Mouse (Mus musculus) lung, postnatal 25 days (tissue): Measurements from ENCODE around the gene Med1.

Experiments used
- DNase-seq: peaks from one replicate; pipeline ENCODE4 v3.0.0; 2022; ENCODE audit warnings: low spot score

Med1 gene

GRCm38 (mm10) chr11:98149304-98149750 lies 43.8 kb downstream of the Med1 start:
- DNase-seq: peak; percentile 94

DNA sequence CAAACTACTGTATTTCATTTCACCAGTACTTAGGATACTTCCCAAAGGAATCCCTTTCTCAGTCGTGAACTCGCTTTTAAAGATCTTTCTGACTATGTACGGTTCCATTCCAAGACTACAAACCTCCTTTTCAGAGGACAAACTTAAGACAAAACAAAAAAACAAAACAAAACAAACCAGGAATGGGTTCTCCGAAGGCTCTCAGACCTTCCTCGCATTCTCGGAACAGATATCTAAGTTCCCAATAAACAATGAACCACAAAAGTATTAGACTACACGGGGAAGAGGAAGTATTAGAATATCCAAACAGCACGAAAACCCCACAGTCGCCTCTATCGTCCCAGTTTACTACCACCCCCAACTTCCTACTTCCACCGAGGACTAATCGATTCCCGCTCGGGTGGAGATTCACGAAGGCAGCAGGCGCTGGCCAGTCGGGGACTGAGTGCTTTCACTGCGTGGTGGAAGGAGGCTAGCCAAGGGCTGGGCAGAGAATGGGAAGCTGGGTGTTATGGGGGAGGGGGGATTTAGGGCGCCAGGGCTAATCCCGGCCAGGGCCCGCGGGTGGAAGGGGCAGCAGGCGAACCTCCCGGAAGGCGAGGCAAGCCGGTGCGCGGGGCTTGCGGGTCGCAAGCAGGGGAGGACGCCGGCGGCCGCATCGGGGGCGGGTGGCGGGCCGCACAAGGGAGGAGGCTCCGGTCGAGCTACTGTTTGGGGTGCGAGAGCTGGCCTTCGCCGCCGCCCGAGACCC lies 44.4 kb downstream of the Med1 start:
- DNase-seq: peak; percentile 23

DNA sequence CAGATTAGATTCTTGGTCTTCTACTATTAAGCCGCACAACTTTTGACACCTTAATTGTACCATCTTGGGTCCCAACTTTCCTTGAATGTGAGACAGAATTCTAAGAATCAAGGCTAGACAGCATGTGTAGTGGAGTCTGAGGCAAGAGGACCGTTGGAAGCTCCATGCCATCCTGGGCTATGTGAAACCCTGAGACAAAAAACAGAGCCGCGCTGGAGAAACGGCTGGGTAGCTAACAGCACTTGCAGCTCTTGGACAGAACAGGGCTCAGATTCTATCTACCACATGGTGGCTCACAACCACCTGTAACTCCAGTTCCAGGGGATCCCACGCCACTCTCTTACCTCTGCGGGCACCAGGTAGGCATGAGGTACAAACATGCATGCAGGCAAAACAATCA lies 47.2 kb downstream of the Med1 start:
- DNase-seq: no peak

- no peak for DNase-seq
Observed at GRCm38 (mm10) chr11:98142545-98142944, 50.5 kb downstream of the Med1 start.

- DNase-seq: no peak
Observed at GRCm38 (mm10) chr11:98138894-98139293, 54.2 kb downstream of the Med1 start.

- no peak for DNase-seq
Observed at GRCm38 (mm10) chr11:98137836-98138235, 55.3 kb downstream of the Med1 start.

DNA sequence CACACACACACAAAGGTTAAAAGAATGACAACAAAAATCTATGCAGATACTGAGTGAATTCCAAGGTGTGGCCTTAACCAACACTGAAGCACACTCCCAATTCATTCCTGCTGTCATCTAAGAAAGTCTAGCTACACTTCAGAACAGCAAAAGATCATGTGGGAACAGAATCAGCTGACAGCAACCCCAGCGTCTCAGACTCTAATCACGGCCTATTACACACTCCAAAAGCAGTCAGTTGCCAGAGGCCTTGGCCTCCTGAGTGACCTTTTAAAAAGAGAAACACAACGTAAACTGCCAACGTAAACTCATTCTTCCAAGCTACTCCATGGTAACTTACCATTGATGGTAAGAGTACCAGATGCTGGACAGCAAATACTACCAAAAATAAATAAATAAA lies 58.1 kb downstream of the Med1 start:
- DNase-seq: no peak

DNA sequence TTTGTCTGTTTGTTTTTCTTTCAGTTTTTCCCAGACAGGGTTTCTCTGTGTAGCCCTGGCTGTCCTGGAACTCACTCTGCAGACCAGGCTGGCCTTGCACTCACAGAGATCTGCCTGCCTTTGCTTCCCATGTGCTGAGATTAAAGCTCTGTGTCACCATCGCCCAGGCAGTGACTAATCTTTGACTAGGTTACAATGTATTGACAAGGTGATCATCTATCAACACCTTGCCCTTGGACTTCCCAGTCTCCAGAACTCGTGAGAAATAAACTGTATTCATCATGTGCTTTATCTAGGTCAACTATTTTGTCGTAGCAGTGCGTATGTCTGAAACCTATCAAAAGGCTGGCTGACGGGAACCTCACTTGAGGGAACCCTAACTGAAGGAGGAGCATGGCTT lies 69.7 kb downstream of the Med1 start:
- no peak for DNase-seq

GRCm38 (mm10) chr11:98114363-98114762 lies 78.7 kb downstream of the Med1 start:
- no peak for DNase-seq

GRCm38 (mm10) chr11:98113504-98113903 lies 79.6 kb downstream of the Med1 start:
- DNase-seq: no peak

DNA sequence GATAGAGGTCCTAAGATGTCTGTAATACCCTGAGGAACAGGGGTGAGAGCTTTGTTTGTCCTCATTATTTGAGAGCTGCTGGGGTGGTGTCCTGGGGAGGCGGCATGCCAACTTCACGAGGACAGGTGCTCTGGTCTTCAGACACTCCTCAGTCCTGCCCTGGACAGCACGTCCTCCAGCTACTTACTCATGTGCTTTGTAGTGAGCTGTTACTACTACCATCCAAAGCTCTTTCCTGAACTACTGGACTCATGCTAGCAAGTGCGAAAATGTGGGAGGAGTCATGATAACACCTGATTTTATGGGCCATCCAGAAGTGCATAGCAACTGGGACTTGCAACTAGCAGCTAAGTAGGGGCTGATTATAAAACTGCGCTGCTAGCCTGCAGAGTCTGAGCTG lies 83.4 kb downstream of the Med1 start:
- DNase-seq: no peak
